8 mouse cellular contexts compared by ENCODE assay signal in the genomic region with DNA sequence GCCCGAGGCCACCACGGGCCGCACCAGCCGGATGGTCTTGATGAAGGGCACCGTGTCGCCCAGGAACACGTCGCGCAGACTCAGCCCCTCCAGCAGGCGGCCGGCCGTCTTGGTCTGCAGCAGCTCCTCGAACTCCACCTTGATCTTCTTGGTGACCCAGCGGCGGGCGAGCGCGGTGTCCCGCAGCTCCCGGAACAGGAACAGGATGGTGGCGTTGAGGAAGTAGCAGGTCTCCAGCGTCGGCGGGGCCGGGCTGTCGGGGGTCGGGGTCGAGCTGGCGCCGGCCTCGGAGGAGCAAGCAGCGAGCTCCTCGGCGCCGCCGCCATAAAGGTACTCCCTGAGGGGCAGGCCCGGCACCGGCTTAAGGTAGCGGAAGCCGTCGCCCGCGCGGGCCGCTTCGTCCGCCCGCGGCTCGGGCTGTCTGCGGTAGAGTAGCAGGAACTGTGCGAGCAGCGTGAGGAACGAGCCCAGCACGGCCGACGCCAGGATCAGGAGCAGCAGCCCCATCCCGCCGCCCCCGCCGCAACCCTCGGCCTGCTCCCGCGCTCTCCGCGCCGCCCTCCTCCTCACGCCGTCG. TPM values are rescaled to one million over a fixed set of nuclear protein-coding genes. Genes with fewer than 3 reads are reported as not detected.
DNase-seq lines count a peak whose midpoint lies in the region; ATAC-seq and TF ChIP-seq lines count a peak whose summit lies in the region.

No protein-coding gene starts in this region.

- no peaks in the 10 kb centered on the region for H3K27me3 ChIP-seq in embryonic facial prominence, embryonic 13.5 days
- H3K27me3 ChIP-seq in kidney, adult 2 months (replicated peaks; ENCODE audit: control insufficient read depth, insufficient read depth, low read length): no peaks in the 10 kb centered on the region
- H3K27me3 ChIP-seq in liver, embryonic 14.5 days (ENCODE audit: control insufficient read depth, insufficient read depth, low read length): no peaks in the 10 kb centered on the region; the same call in 1 of the 2 replicates
- H3K27me3 ChIP-seq in myocyte (ENCODE audit: control insufficient read depth, insufficient read depth, insufficient read length): no peaks in the 10 kb centered on the region

- peak overlapping the region; percentile 99 for H3K4me2 ChIP-seq in embryonic facial prominence, embryonic 13.5 days
- peak overlapping the region; percentile 81 for H3K4me2 ChIP-seq in liver, embryonic 14.5 days (ENCODE audit: low read depth)
- H3K4me2 ChIP-seq in myocyte (ENCODE audit: low read depth): peak overlapping the region; percentile 87

- H3K9ac ChIP-seq in embryonic facial prominence, embryonic 13.5 days: peak overlapping the region; percentile 88
- H3K9ac ChIP-seq in liver, embryonic 14.5 days (replicated peaks): peak overlapping the region; percentile 96

- H3K4me1 ChIP-seq in embryonic facial prominence, embryonic 13.5 days: peaks cover 26% of the 10 kb centered on the region
- peaks cover 3% of the 10 kb centered on the region; the same call in 1 of the 2 replicates for H3K4me1 ChIP-seq in kidney, adult 2 months (ENCODE audit: control insufficient read depth, insufficient read depth, low read length)
- peaks cover 6 to 11% of the 10 kb centered on the region in 2 experiments for H3K4me1 ChIP-seq in liver, embryonic 14.5 days (replicated peaks; ENCODE audit: control insufficient read depth in 2 of 2, insufficient read depth in 2 of 2, low read length in 1 of 2)

- H3K79me2 ChIP-seq in myocyte (ENCODE audit: control insufficient read depth, insufficient read depth): peaks cover 49% of the 10 kb centered on the region

- DNase-seq in A20 (ENCODE audit: low read depth, low spot score) (peak; percentile 76), WW6 (ENCODE audit: low read depth, low spot score) (peak; percentile 34)
- DNase-seq in heart, adult 9 months (ENCODE audit: low spot score in 2 of 2): peak; percentile 37 to 48
- peak; percentile 66 for DNase-seq in kidney, adult 2 months
- peak in 1 of 3 experiments; percentile 44 for DNase-seq in liver, embryonic 14.5 days (ENCODE audit: low read depth in 3 of 3, low spot score in 3 of 3)
- peak; percentile 54 for DNase-seq in thymus, postnatal 0 days (ENCODE audit: low spot score)

- H3K4me3 ChIP-seq in embryonic facial prominence, embryonic 13.5 days: peak overlapping the region; percentile 93
- peak overlapping the region; percentile 73 for H3K4me3 ChIP-seq in kidney, adult 2 months (ENCODE audit: insufficient read depth, low read depth, low read length)
- peak overlapping the region; percentile 70 to 93 for H3K4me3 ChIP-seq in liver, embryonic 14.5 days (ENCODE audit: insufficient read depth in 1 of 2, low read depth in 2 of 2, low read length in 2 of 2)
- H3K4me3 ChIP-seq in myocyte: peak overlapping the region; percentile 97

- TF ChIP-seq CTCF in kidney, adult 2 months (conservative IDR thresholded peaks at IDR 0.05; ENCODE audit: insufficient read depth, insufficient read length, low read depth, low read length): 0 out of 2 replicates have a peak, but pooled peaks have one; percentile 9
- TF ChIP-seq CTCF in liver, embryonic 14.5 days (IDR thresholded peaks at IDR 0.05; ENCODE audit: low read depth): peak; percentile 64

- TF ChIP-seq EP300 in liver, embryonic 14.5 days (IDR thresholded peaks at IDR 0.05; ENCODE audit: low read depth): no peak

- H3K9me3 ChIP-seq in embryonic facial prominence, embryonic 13.5 days: no peaks in the 10 kb centered on the region
- H3K9me3 ChIP-seq in liver, embryonic 14.5 days (ENCODE audit: control insufficient read depth, low read length): no peaks in the 10 kb centered on the region

- TF ChIP-seq POLR2A in kidney, adult 2 months (IDR thresholded peaks at IDR 0.05; ENCODE audit: low read depth, low read length): no peak
- TF ChIP-seq POLR2A in myocyte (IDR thresholded peaks at IDR 0.05; ENCODE audit: insufficient read length, low read depth): no peak

- peak overlapping the region; percentile 89 for H3K27ac ChIP-seq in embryonic facial prominence, embryonic 13.5 days
- H3K27ac ChIP-seq in kidney, adult 2 months (ENCODE audit: insufficient read depth, low read depth, low read length): 0 out of 2 replicates have a peak overlapping the region, but pooled peaks have one; percentile 42
- H3K27ac ChIP-seq in liver, embryonic 14.5 days: peak overlapping the region; percentile 65

- H3K36me3 ChIP-seq in embryonic facial prominence, embryonic 13.5 days: no peaks in the 10 kb centered on the region
- no peaks in the 10 kb centered on the region for H3K36me3 ChIP-seq in kidney, adult 2 months (ENCODE audit: control insufficient read depth, insufficient read depth, low read length)
- H3K36me3 ChIP-seq in liver, embryonic 14.5 days (replicated peaks; ENCODE audit: control insufficient read depth, insufficient read depth, low read depth): no peaks in the 10 kb centered on the region
- no peaks in the 10 kb centered on the region for H3K36me3 ChIP-seq in myocyte (ENCODE audit: control insufficient read depth, insufficient read depth)

- ATAC-seq in embryonic facial prominence, embryonic 13.5 days (ENCODE audit: insufficient number of reproducible peaks, insufficient read depth, low FRiP score, low TSS enrichment, low read depth): peak; percentile 50
- peak; percentile 58 for ATAC-seq in liver, embryonic 14.5 days (ENCODE audit: insufficient read depth)

- under 1% methylated on average over 69 of the region's 70 CpGs for WGBS in embryonic facial prominence, embryonic 13.5 days
- WGBS in kidney, adult 2 months: under 1% methylated on average over 69 of the region's 70 CpGs
- under 1% methylated on average over 69 of the region's 70 CpGs for WGBS in liver, embryonic 14.5 days (ENCODE audit: insufficient replicate concordance)

- H3ac ChIP-seq in myocyte (ENCODE audit: control insufficient read depth, insufficient read length): peak overlapping the region; percentile 91

TF ChIP-seq in myocyte, 11 proteins besides CTCF, POLR2A, EP300 and RAD21:
- TF ChIP-seq CEBPB (IDR thresholded peaks at IDR 0.05; ENCODE audit: insufficient read depth, poor library complexity, severe bottlenecking) (no peak), REST (IDR thresholded peaks at IDR 0.05; ENCODE audit: insufficient read depth, insufficient read length) (no peak), POLR2AphosphoS2 (IDR thresholded peaks at IDR 0.05; ENCODE audit: insufficient read length, low read depth) (no peak), MYOD1 (IDR thresholded peaks at IDR 0.05; ENCODE audit: control insufficient read depth in 1 of 3, insufficient read length in 2 of 3, low read depth in 2 of 3) (no peak), MAX (IDR thresholded peaks at IDR 0.05; ENCODE audit: low read depth) (no peak), MYOG (IDR thresholded peaks at IDR 0.05; ENCODE audit: control insufficient read depth in 1 of 3, insufficient read depth in 1 of 3, insufficient read length in 2 of 3, low read depth in 2 of 3) (no peak), E2F4 (IDR thresholded peaks at IDR 0.05; ENCODE audit: insufficient read depth) (no peak), TCF3 (IDR thresholded peaks at IDR 0.05; ENCODE audit: insufficient read length, low read depth) (no peak), TCF12 (IDR thresholded peaks at IDR 0.05; ENCODE audit: insufficient read depth, poor library complexity, severe bottlenecking) (no peak), SRF (IDR thresholded peaks at IDR 0.05; ENCODE audit: control insufficient read depth, insufficient read length, low read depth) (no peak), USF1 (IDR thresholded peaks at IDR 0.05; ENCODE audit: low read depth) (no peak)

RNA-seq across cellular contexts. Expression of a gene that starts 0.4 kb away (rescaled TPM):
- polyA plus RNA-seq in embryonic facial prominence, embryonic 13.5 days (2015; fragmentation: Nextera tagmentation; extraction: Ambion mirVana): 11.4 and 13.2 TPM in 2 replicates
- polyA plus RNA-seq in kidney, adult 2 months (2012; rRNA removed): 5.6 and 5.8 TPM in 2 replicates
- polyA plus RNA-seq in liver, embryonic 14.5 days (2012; rRNA removed): 2.8 and 4.0 TPM in 2 replicates
- polyA plus RNA-seq in liver, embryonic 14.5 days (2014; fragmentation: Nextera tagmentation; extraction: Ambion mirVana): 4.7 and 5.5 TPM in 2 replicates
- 12.2 TPM for polyA plus RNA-seq in myocyte (2012; fragmentation: generic; extraction: Trizol)
- 8.9 and 9.3 TPM in 2 replicates for polyA plus RNA-seq in thymus, postnatal 0 days (2015; fragmentation: Nextera tagmentation; extraction: Ambion mirVana)

RNA-seq across cellular contexts. Expression of a gene that starts 23.1 kb away (rescaled TPM):
- 10.4 and 79.9 TPM in 2 replicates for polyA plus RNA-seq in embryonic facial prominence, embryonic 13.5 days (2015; fragmentation: Nextera tagmentation; extraction: Ambion mirVana)
- polyA plus RNA-seq in kidney, adult 2 months (2012; rRNA removed): 1,736 and 1,795 TPM in 2 replicates
- 113 and 165 TPM in 2 replicates for polyA plus RNA-seq in liver, embryonic 14.5 days (2012; rRNA removed)
- polyA plus RNA-seq in liver, embryonic 14.5 days (2014; fragmentation: Nextera tagmentation; extraction: Ambion mirVana): 31.8 and 35.3 TPM in 2 replicates
- 700 TPM for polyA plus RNA-seq in myocyte (2012; fragmentation: generic; extraction: Trizol)
- 14.3 and 15.9 TPM in 2 replicates for polyA plus RNA-seq in thymus, postnatal 0 days (2015; fragmentation: Nextera tagmentation; extraction: Ambion mirVana)
